Mouse (Mus musculus) liver, embryonic 11.5 days (tissue): ENCODE data around the gene Herc3. TPM values are rescaled to one million over a fixed set of nuclear protein-coding genes. Genes with fewer than 3 reads are reported as not detected.

Source experiments
- ATAC-seq: fragments of 200-750 bp; cut with Nextera tagmentation; replicated peaks from 2 replicates; pipeline ENCODE4 v1.8.0; 2017; ENCODE audit warnings: moderate number of reproducible peaks, mild to moderate bottlenecking, moderate TSS enrichment, moderate library complexity; ENCODE audit not compliant: low FRiP score
- DNase-seq: peaks from one replicate; pipeline ENCODE4 v3.0.0-alpha.2; 2017; ENCODE audit warnings: low spot score
- H3K27ac ChIP-seq: fragments of 300-500 bp; sonication (generic); 2 replicates; pipeline ENCODE4 v1.5.1; 2014; ENCODE audit warnings: mild to moderate bottlenecking, low read depth, low read length, control low read depth
- H3K27me3 ChIP-seq: fragments of 300-500 bp; sonication (generic); replicated peaks from 2 replicates; pipeline ENCODE4 v1.6.1; 2014; ENCODE audit warnings: low read length, mixed read lengths; ENCODE audit not compliant: control insufficient read depth, insufficient read depth
- H3K36me3 ChIP-seq: fragments of 300-500 bp; sonication (generic); 2 replicates; pipeline ENCODE4 v1.6.1; 2014; ENCODE audit warnings: mild to moderate bottlenecking, low read length, moderate library complexity, mixed read lengths; ENCODE audit not compliant: control insufficient read depth, insufficient read depth
- H3K4me1 ChIP-seq: fragments of 300-500 bp; sonication (generic); replicated peaks from 2 replicates; pipeline ENCODE4 v1.6.1; 2014; ENCODE audit warnings: low read length, mixed read lengths; ENCODE audit not compliant: control insufficient read depth, insufficient read depth
- H3K4me2 ChIP-seq: fragments of 300-500 bp; sonication (generic); 2 replicates; pipeline ENCODE4 v1.6.1; 2014; ENCODE audit warnings: mild to moderate bottlenecking, control low read depth, moderate library complexity
- H3K4me3 ChIP-seq: fragments of 300-500 bp; sonication (generic); 2 replicates; pipeline ENCODE4 v1.5.1; 2014; ENCODE audit warnings: low read depth, low read length, control low read depth
- H3K9ac ChIP-seq: fragments of 300-500 bp; sonication (generic); 2 replicates; pipeline ENCODE4 v1.6.1; 2014; ENCODE audit warnings: low read depth, low read length, control low read depth
- H3K9me3 ChIP-seq: fragments of 300-500 bp; sonication (generic); 2 replicates; pipeline ENCODE4 v1.6.1; 2016; ENCODE audit warnings: low read length, inconsistent platforms, mixed read lengths; ENCODE audit not compliant: control insufficient read depth
- WGBS: fragments of 180-500 bp; shearing (Covaris S2); extraction: QIAGEN DNeasy Blood & Tissue Kit; methylation state at CpG from one replicate; pipeline ENCODE4 v1.1.7; 2014; 5-methylcytosine and 5-hydroxymethylcytosine counted together
- polyA plus RNA-seq: library from polyadenylated mRNA; unstranded; fragments of >200 nt; fragmentation: Nextera tagmentation; extraction: Ambion mirVana; gene quantifications from 2 replicates; pipeline ENCODE4 v1.2.1, GENCODE M21; 2014

The Herc3 gene
- polyA plus RNA-seq, 1 experiment from 2014 or later, result 3.6 TPM

DNA sequence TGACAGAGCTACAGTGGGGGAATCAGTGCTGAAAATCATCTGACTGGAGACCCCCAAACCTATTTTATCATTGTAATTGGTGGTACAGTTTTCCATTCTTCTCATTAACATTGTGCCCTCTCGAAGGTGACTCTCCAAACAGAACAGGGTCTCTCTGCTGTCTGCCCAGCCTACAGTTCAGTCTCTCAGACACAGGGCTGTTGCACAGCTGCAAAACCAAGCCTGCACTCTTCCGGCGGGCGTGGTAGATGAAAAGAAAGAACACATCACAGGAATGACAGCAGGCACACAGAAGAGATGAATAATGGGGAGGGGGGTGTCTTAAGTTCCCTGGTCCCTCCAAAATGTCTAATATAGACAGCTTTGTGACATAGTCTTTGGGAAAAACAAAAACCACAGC is 102.9 kb downstream of the Herc3 start:
- Histone ChIP-seq H3K9ac (no peak overlapping the region), H3K36me3 (no peaks in the 10 kb centered on the region), H3K4me2 (no peak overlapping the region), H3K27me3 (no peaks in the 10 kb centered on the region), H3K4me1 (no peaks in the 10 kb centered on the region), H3K4me3 (no peak overlapping the region), H3K9me3 (no peaks in the 10 kb centered on the region), H3K27ac (no peak overlapping the region)
- 79% methylated on average over 4 of the region's 4 CpGs for WGBS
- ATAC-seq (no peak), DNase-seq (no peak)

GRCm38 (mm10) chr6:58937726-58938125 is 106.5 kb downstream of the Herc3 start:
- Histone ChIP-seq H3K36me3 (no peaks in the 10 kb centered on the region), H3K9me3 (no peaks in the 10 kb centered on the region), H3K27me3 (no peaks in the 10 kb centered on the region), H3K4me1 (no peaks in the 10 kb centered on the region), H3K9ac (no peak overlapping the region), H3K4me2 (no peak overlapping the region), H3K4me3 (no peak overlapping the region), H3K27ac (no peak overlapping the region)
- DNase-seq (no peak), ATAC-seq (no peak)

GRCm38 (mm10) chr6:58942276-58942675 is 111.0 kb downstream of the Herc3 start:
- Histone ChIP-seq H3K4me3 (no peak overlapping the region), H3K27me3 (no peaks in the 10 kb centered on the region), H3K4me1 (no peaks in the 10 kb centered on the region), H3K9me3 (no peaks in the 10 kb centered on the region), H3K36me3 (no peaks in the 10 kb centered on the region), H3K27ac (no peak overlapping the region), H3K9ac (no peak overlapping the region), H3K4me2 (no peak overlapping the region)
- DNase-seq, result no peak
- WGBS, result 87% methylated on average over 2 of the region's 2 CpGs
- no peak for ATAC-seq

DNA sequence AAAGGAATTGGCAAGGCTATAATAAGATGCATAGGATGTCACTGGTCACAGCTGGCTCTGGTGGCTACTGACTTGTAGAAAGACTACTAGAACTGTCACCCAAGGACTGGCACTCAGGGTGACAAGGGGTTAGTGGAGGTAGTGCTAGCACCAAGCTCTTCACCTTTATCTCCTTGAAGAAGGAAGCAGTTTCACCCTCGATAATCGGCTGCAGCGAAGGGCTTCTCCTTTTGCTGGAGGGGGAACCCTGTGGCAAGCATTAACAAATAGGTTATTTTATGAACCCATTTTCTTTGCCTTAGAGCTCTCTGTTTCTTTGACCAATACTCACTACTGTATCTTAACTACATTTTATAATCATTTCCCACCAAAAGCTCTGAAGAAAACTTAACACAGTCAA is 112.7 kb downstream of the Herc3 start:
- no peak overlapping the region for H3K4me3 ChIP-seq
- DNase-seq (no peak), ATAC-seq (no peak)
- H3K4me2 ChIP-seq, result no peak overlapping the region
- no peaks in the 10 kb centered on the region for H3K4me1 ChIP-seq
- 35% methylated on average over 3 of the region's 3 CpGs for WGBS
- no peaks in the 10 kb centered on the region for H3K27me3 ChIP-seq
- H3K9ac ChIP-seq, result no peak overlapping the region
- no peak overlapping the region for H3K27ac ChIP-seq
- H3K36me3 ChIP-seq, result no peaks in the 10 kb centered on the region
- H3K9me3 ChIP-seq, result no peaks in the 10 kb centered on the region

DNA sequence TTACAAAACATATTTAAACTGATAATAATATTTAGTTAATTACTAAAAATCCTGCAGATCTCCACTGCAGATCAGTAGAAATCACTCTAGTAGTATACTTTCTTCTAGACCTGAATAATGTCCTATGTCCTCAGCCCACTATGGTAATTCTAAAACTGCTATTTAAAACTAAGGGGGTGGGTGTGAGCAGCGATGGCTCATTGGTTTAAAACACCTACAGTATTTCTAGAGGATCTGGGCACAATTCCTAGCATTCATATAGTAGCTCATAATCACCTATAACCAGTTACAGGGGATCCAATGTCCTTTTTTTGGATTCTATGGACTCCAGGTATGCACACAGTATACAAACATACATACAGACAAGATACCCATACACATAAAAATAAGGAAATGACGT is 115.0 kb downstream of the Herc3 start:
- no peaks in the 10 kb centered on the region for H3K36me3 ChIP-seq
- ATAC-seq, result no peak
- no peaks in the 10 kb centered on the region for H3K4me1 ChIP-seq
- no peak overlapping the region for H3K4me3 ChIP-seq
- H3K9ac ChIP-seq, result no peak overlapping the region
- H3K27ac ChIP-seq, result no peak overlapping the region
- no peak for DNase-seq
- no peaks in the 10 kb centered on the region for H3K9me3 ChIP-seq
- H3K4me2 ChIP-seq, result no peak overlapping the region
- 63% methylated on average over 2 of the region's 2 CpGs for WGBS
- no peaks in the 10 kb centered on the region for H3K27me3 ChIP-seq

DNA sequence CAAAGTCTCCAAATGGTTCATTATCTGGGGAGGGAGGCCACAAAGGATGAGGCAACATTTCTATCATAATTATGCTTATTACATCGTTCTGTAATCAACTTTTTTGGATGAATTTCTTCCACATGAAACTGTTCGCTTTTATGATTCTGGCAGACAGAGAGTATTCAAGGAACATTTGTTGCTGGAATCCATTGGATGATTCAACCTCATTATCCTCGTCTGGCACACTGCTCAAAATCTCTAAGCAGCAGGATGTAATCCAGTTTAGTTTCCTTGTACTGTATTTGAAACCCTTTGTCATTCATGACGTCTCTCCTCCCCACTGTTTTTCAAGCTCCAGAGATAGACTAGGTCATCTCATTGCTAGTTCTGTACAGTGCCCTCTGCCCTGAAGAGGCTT is 115.6 kb downstream of the Herc3 start:
- Histone ChIP-seq H3K9ac (no peak overlapping the region), H3K4me1 (no peaks in the 10 kb centered on the region), H3K27me3 (no peaks in the 10 kb centered on the region), H3K4me3 (no peak overlapping the region), H3K4me2 (no peak overlapping the region), H3K27ac (no peak overlapping the region), H3K36me3 (no peaks in the 10 kb centered on the region), H3K9me3 (no peaks in the 10 kb centered on the region)
- whole genome bisulfite sequencing, result 74% methylated on average over 4 of the region's 4 CpGs
- ATAC-seq (no peak), DNase-seq (no peak)

DNA sequence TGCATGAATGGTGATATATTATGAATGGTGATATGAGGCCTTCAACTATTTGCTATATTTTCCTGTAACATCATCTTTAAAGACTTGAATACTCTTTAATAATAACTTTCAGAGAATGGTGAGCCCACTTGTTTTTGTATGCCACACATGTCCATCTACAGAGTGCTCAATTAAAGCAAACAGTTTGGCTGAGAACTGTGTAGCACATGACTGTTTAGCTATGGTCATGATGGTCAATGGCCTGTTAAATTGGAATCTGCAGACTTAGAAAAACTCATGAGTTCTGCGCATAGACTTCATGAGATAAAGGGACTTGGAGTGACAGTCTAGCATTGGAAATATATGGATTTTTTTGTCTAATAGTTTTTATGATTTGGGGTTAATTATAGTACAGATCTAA is 119.1 kb downstream of the Herc3 start:
- no peak overlapping the region for H3K4me2 ChIP-seq
- H3K4me1 ChIP-seq, result no peaks in the 10 kb centered on the region
- ATAC-seq (no peak), DNase-seq (no peak)
- no peak overlapping the region for H3K9ac ChIP-seq
- H3K27me3 ChIP-seq, result no peaks in the 10 kb centered on the region
- 91% methylated on average over 1 of the region's 1 CpGs for WGBS
- no peak overlapping the region for H3K4me3 ChIP-seq
- H3K27ac ChIP-seq, result no peak overlapping the region
- no peaks in the 10 kb centered on the region for H3K9me3 ChIP-seq
- no peaks in the 10 kb centered on the region for H3K36me3 ChIP-seq

DNA sequence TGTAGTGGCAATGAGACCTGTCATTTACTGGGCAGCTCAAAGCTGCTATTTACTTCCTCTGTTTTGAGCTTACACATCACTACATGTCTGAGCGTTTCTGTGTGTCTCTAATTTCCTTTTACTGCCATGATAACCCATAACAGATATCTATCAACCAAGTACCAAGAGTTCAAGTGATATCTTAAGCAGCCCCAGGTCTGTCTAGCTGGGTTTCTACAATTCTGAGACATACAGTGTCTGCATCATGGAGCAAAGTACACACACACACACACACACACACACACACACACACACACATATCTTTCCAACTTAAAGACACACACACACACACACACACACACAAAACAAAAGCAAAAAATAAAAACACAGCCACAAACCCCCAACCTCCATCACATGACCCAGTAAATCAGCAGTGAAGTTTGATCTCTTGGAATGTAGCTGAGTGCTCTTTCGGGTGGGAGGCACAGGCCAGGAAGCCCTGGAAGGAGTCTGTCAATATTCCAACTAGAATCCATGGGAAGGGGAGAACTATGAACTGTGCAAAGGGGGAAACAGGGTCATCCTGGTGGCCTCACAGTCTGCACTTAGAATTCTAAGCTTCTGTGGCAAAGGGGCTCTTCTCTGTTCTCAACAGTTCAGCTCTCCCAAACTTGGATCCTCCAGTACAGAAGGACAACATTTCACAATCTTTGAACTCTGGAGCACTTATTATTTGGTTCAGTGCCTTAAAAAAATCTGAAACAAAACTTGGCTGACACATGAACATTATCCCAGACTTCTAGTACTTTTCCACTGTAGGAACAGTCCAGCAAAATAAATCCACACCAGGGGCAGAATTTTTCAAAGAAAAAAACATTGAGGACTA is 120.1 kb downstream of the Herc3 start:
- DNase-seq, result no peak
- Histone ChIP-seq H3K4me2 (no peak overlapping the region), H3K4me3 (no peak overlapping the region), H3K9ac (no peak overlapping the region), H3K36me3 (no peaks in the 10 kb centered on the region), H3K27ac (no peak overlapping the region), H3K9me3 (no peaks in the 10 kb centered on the region), H3K4me1 (no peaks in the 10 kb centered on the region), H3K27me3 (no peaks in the 10 kb centered on the region)
- 43% methylated on average over 2 of the region's 2 CpGs for WGBS
- ATAC-seq, result no peak

DNA sequence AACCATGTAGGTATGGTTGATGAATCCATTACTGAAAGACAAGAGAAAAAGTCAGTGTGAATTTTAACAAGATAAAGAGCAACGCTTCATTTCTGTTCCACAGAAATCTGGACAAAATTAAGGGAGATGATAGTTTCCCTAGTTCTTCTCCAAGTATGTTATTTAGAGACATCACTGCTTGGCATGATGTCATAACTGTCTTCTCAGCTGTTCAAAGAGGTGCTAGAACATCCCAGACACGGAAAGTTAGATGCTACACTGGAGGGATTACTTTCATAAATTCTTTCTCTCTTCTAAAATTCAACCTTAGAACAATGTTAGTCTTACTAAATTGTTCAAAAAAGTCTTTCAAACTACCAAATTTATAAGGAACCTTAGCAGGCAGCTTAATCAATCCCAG is 129.3 kb downstream of the Herc3 start:
- DNase-seq, result no peak
- H3K4me2 ChIP-seq, result no peak overlapping the region
- H3K9ac ChIP-seq, result no peak overlapping the region
- H3K36me3 ChIP-seq, result no peaks in the 10 kb centered on the region
- no peak overlapping the region for H3K27ac ChIP-seq
- ATAC-seq, result no peak
- no peaks in the 10 kb centered on the region for H3K9me3 ChIP-seq
- H3K4me3 ChIP-seq, result no peak overlapping the region
- H3K27me3 ChIP-seq, result no peaks in the 10 kb centered on the region
- WGBS, result 81% methylated on average over 2 of the region's 2 CpGs
- H3K4me1 ChIP-seq, result 0 out of 2 replicates have a peak, but pooled peaks cover 4% of the 10 kb centered on the region
